Mouse (Mus musculus) heart, embryonic 11.5 days (tissue): ENCODE measurements around the gene Nol6. TPM values are rescaled to one million over a fixed set of nuclear protein-coding genes. Genes with fewer than 3 reads are reported as not detected.
A peak's percentile ranks its signal among the peaks of the same experiment; 100 is the strongest.

Experiments used
- ATAC-seq: fragments of 200-750 bp; cut with Nextera tagmentation; replicated peaks from 2 replicates; pipeline ENCODE4 v1.8.0; 2017; ENCODE audit warnings: moderate library complexity; ENCODE audit not compliant: insufficient number of reproducible peaks, low FRiP score, low TSS enrichment
- H3K27ac ChIP-seq: fragments of 300-500 bp; sonication (generic); 2 replicates; pipeline ENCODE4 v1.5.1; 2014; ENCODE audit warnings: mild to moderate bottlenecking, low read depth, low read length
- H3K27me3 ChIP-seq: fragments of 300-500 bp; sonication (generic); 2 replicates; pipeline ENCODE4 v1.6.1; 2014; ENCODE audit warnings: mild to moderate bottlenecking, low read length, mixed read lengths; ENCODE audit not compliant: control insufficient read depth, insufficient read depth
- H3K36me3 ChIP-seq: fragments of 300-500 bp; sonication (generic); 2 replicates; pipeline ENCODE4 v1.6.1; 2014; ENCODE audit warnings: mild to moderate bottlenecking, low read length, moderate library complexity, mixed read lengths; ENCODE audit not compliant: control insufficient read depth, insufficient read depth
- H3K4me1 ChIP-seq: fragments of 300-500 bp; sonication (generic); 2 replicates; pipeline ENCODE4 v1.6.1; 2014; ENCODE audit warnings: low read length; ENCODE audit not compliant: control insufficient read depth, insufficient read depth
- H3K4me2 ChIP-seq: fragments of 300-500 bp; sonication (generic); 2 replicates; pipeline ENCODE4 v1.6.1; 2014; ENCODE audit warnings: mild to moderate bottlenecking, moderate library complexity
- H3K4me3 ChIP-seq: fragments of 300-500 bp; sonication (generic); 2 replicates; pipeline ENCODE4 v1.5.1; 2014; ENCODE audit warnings: low read depth, low read length
- H3K9ac ChIP-seq: fragments of 300-500 bp; sonication (generic); 2 replicates; pipeline ENCODE4 v1.6.1; 2014; ENCODE audit warnings: mild to moderate bottlenecking, low read depth, low read length, moderate library complexity
- H3K9me3 ChIP-seq: fragments of 300-500 bp; sonication (generic); replicated peaks from 2 replicates; pipeline ENCODE4 v1.6.1; 2016; ENCODE audit warnings: low read length; ENCODE audit not compliant: control insufficient read depth
- WGBS: fragments of 180-500 bp; shearing (Covaris S2); extraction: QIAGEN DNeasy Blood & Tissue Kit; methylation state at CpG from one replicate; pipeline ENCODE4 v1.1.7; 2014; ENCODE audit not compliant: insufficient replicate concordance; 5-methylcytosine and 5-hydroxymethylcytosine counted together
- polyA plus RNA-seq: library from polyadenylated mRNA; unstranded; fragments of >200 nt; fragmentation: Nextera tagmentation; extraction: Ambion mirVana; gene quantifications from 2 replicates; pipeline ENCODE4 v1.2.1, GENCODE M21; 2014

The Nol6 gene
- polyA plus RNA-seq, 1 experiment from 2014 or later = 13.5 TPM

DNA sequence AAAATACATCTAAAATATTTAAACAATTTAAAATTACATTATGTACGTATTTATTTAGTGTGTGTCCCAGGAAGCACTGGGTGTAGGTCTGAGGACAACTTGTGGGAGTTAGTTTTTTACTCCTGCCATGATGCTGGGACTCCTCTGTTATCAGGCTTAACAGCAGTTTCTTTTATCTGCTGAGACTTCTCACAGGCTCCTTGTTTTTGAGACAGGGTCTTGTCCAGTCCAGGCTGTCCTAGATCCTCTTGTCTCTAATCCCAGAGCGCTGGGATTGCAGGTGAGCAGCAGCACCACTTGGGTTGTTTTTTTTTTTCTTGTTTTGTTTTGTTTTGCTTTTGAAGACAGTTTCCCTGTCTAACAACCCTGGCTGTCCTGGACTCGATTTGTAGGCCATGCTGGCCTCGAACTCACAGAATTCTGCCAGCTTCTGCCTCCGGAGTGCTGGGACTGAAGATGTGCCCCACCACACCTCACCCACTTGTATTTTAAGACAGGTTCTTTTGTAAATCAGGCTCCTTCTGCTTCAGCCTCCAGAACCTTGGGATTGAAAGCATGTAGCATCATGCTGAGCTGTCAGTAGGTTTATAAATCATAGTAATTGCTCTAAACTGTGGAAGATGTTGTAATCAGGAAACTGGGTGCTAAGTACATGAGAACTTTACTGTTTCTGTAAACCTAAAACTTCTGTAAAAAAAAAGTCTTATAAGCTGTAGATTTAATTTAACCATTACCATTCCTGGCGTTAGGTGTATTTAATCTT, 9.5 kb upstream of the Nol6 start:
- 77% methylated on average over 6 of the region's 6 CpGs for WGBS
- Histone ChIP-seq H3K4me1 (no peaks in the 10 kb centered on the region), H3K27ac (peak overlapping the region; percentile 50; the same call in 1 of the 2 replicates), H3K36me3 (no peaks in the 10 kb centered on the region), H3K9ac (no peak overlapping the region), H3K27me3 (no peaks in the 10 kb centered on the region), H3K4me3 (no peak overlapping the region), H3K4me2 (no peak overlapping the region), H3K9me3 (no peaks in the 10 kb centered on the region)
- no peak for ATAC-seq

DNA sequence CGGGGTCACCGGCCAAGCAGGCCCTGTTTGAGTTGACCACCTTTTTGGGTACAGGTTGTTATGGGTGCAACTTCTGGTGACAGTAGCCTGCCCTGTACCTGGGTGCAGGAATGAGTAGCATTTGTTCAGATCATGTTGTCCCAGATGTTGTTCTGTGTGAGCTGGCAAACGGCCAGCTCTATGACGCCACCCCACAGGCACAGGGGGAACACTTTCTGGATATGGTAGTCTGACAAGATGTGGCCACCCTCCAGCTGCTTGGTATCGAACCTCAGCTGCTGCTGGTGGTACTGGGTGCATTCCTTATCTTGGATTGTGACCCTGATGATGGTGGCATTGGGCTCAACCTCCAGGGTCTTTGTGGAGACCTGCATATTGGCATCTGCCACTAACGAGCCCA, 8.2 kb upstream of the Nol6 start:
- Histone ChIP-seq H3K36me3 (no peaks in the 10 kb centered on the region), H3K9me3 (no peaks in the 10 kb centered on the region), H3K4me1 (no peaks in the 10 kb centered on the region), H3K4me2 (no peak overlapping the region), H3K9ac (no peak overlapping the region), H3K4me3 (no peak overlapping the region), H3K27ac (no peak overlapping the region), H3K27me3 (no peaks in the 10 kb centered on the region)
- WGBS = 75% methylated on average over 6 of the region's 6 CpGs
- ATAC-seq = no peak

DNA sequence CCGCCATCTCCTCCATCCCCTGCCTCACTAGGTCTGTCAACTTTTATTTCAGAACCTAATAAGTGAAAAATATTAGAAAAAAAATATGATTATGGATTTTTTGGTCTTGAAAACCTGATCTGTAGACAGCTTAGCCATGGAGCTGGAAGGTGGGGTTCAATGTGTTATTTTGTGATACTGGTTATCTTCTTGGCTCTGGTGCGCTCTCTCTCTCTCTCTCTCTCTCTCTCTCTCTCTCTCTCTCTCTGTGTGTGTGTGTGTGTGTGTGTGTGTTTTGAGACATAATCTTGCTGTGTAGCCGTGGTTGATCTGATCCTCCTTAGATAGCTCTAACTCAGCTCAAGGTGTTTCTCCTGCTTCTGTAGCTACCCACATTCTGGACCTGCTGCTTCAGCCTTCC, 5.6 kb upstream of the Nol6 start:
- Histone ChIP-seq H3K4me3 (no peak overlapping the region), H3K9ac (no peak overlapping the region), H3K4me2 (peak overlapping the region; percentile 27; the same call in 1 of the 2 replicates), H3K27ac (no peak overlapping the region), H3K27me3 (no peaks in the 10 kb centered on the region), H3K9me3 (no peaks in the 10 kb centered on the region), H3K36me3 (no peaks in the 10 kb centered on the region), H3K4me1 (no peaks in the 10 kb centered on the region)
- ATAC-seq = no peak; the same call in 1 of the 2 replicates
- 72% methylated on average over 3 of the region's 3 CpGs for WGBS

DNA sequence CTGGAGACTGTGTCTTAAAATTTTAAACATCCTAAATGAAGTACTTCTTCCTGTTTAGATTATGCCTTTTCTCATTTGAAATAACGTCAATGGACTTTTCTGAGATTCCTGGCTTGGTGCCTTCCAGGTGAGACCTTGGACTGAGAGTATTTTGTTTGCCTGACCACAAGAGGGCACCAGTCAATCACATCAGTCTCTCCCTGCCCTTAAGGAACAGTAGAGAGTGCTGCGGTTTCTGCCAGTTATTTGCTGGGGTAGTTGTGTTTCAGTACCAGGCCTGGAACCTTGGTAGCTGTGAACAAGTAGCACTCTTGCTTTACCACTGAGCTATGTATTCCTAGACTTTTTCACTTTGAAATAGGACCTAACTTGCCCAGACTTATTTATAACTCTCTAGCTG, 5.2 kb upstream of the Nol6 start:
- no peak overlapping the region for H3K27ac ChIP-seq
- no peaks in the 10 kb centered on the region for H3K27me3 ChIP-seq
- H3K36me3 ChIP-seq = no peaks in the 10 kb centered on the region
- 9% methylated on average over 2 of the region's 2 CpGs for WGBS
- no peaks in the 10 kb centered on the region for H3K9me3 ChIP-seq
- ATAC-seq = peak; percentile 72
- no peak overlapping the region for H3K9ac ChIP-seq
- H3K4me3 ChIP-seq = no peak overlapping the region
- no peaks in the 10 kb centered on the region for H3K4me1 ChIP-seq
- peak overlapping the region; percentile 27 for H3K4me2 ChIP-seq

DNA sequence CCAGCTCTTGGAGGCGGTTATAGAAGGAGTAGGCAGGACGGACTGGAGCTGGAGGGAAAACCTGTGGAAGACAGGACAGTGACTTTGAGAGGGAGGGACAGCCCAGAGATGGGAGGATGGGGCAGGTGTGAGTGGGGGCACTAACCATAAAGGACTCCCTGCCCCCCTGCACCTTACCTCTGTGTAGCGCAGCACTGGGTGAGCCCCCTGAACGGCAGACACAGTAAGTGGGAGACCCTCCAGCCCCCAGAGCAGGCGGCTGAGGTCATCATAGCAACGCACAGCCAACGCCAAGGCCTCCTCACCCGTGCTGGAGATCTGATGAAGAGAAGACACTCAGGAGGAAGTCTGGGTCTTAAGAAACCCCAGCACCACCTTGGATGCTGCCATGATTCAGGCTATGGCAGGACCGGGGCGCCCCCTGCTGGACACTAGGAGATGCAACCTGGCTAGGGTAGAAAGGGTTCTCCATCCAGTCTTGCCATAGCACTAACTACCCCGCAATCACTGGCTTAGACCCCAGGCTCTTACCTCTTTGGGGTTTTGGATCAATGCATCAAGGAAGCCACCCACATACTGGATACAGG, 5.5 kb downstream of the Nol6 start:
- no peak for ATAC-seq
- Histone ChIP-seq H3K4me3 (no peak overlapping the region), H3K4me1 (peaks cover 3% of the 10 kb centered on the region; the same call in 1 of the 2 replicates), H3K9me3 (no peaks in the 10 kb centered on the region), H3K9ac (no peak overlapping the region), H3K36me3 (peaks cover 58% of the 10 kb centered on the region), H3K4me2 (no peak overlapping the region), H3K27ac (no peak overlapping the region), H3K27me3 (no peaks in the 10 kb centered on the region)
- 73% methylated on average over 11 of the region's 11 CpGs for WGBS

DNA sequence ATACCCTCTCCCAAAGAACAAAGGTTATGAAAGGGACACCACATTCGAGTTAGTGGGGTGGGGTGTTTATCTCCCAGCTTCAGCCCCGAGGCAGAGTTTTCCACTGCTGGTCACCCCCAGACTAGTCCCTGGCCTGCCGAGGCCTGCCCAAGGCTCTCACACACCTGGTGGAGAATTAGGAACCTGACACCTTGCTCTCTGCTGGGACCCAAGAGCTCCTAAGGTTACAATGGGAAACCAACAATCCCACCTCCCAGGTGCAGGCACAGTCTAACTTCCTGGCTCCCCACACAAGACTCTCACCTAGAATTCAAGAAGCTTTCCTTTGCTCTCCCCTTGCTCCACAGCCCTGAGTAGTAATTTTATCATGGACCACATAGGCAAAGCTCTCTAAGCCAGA, 7.4 kb downstream of the Nol6 start:
- Histone ChIP-seq H3K27ac (no peak overlapping the region), H3K4me2 (no peak overlapping the region), H3K9me3 (no peaks in the 10 kb centered on the region), H3K4me3 (no peak overlapping the region), H3K9ac (no peak overlapping the region), H3K4me1 (no peaks in the 10 kb centered on the region), H3K27me3 (no peaks in the 10 kb centered on the region), H3K36me3 (peaks cover 58% of the 10 kb centered on the region)
- no peak for ATAC-seq
- WGBS = 67% methylated on average over 3 of the region's 3 CpGs

DNA sequence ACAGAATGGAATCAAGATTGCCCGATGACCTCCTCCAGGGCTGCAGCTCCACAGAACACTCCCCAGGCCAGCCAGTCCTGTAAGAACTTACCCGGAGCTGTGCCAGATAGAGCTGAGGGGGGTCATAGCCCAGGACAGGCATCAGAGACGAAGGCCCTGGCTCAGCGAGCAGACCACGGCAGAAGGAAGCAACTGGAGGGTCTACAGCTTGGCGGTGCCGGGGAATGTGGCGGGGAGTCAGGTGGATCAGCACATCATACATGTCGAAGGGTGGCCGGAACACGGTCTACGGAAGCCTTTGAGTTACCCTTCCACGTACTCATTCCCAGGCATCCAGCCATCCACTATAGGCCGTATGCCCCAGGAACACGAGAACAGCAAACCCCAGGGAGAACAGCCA, 8.5 kb downstream of the Nol6 start:
- no peak for ATAC-seq
- H3K4me2 ChIP-seq = no peak overlapping the region
- 92% methylated on average over 15 of the region's 15 CpGs for WGBS
- no peaks in the 10 kb centered on the region for H3K27me3 ChIP-seq
- no peak overlapping the region for H3K27ac ChIP-seq
- H3K9me3 ChIP-seq = no peaks in the 10 kb centered on the region
- no peaks in the 10 kb centered on the region for H3K4me1 ChIP-seq
- H3K9ac ChIP-seq = no peak overlapping the region
- H3K36me3 ChIP-seq = peaks cover 49% of the 10 kb centered on the region
- no peak overlapping the region for H3K4me3 ChIP-seq

DNA sequence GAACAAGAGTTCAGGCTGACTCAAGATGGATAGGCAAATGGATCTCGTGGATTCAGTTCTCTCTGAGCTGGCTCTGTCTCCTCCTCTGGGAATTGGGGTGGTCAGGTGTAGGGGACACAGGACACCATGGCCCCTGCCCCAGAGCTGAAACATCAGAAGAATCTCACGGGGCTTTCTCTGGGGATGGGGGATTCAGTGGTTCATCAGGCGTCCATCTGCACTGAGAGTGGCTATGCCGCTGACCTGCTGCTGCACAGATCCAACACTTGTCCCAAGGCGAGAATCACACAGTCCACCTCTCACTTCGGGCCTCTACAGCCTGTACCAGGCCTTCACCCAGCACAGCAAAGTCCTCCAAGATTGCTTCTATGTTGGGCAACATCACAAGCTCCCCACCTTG, 9.2 kb downstream of the Nol6 start:
- no peaks in the 10 kb centered on the region for H3K9me3 ChIP-seq
- H3K27ac ChIP-seq = no peak overlapping the region
- no peak for ATAC-seq
- H3K4me2 ChIP-seq = no peak overlapping the region
- H3K9ac ChIP-seq = no peak overlapping the region
- WGBS = 82% methylated on average over 6 of the region's 6 CpGs
- H3K4me1 ChIP-seq = no peaks in the 10 kb centered on the region
- H3K36me3 ChIP-seq = peaks cover 42% of the 10 kb centered on the region
- H3K27me3 ChIP-seq = no peaks in the 10 kb centered on the region
- H3K4me3 ChIP-seq = no peak overlapping the region
